Mouse (Mus musculus): ENCODE measurements at regions not wholly inside any gene's neighbourhood (a gene's known extent, or its start where the extent isn't known, plus 50 kb on each side); places are given as distances from the start of the nearest gene placed in this dataset.

DNA sequence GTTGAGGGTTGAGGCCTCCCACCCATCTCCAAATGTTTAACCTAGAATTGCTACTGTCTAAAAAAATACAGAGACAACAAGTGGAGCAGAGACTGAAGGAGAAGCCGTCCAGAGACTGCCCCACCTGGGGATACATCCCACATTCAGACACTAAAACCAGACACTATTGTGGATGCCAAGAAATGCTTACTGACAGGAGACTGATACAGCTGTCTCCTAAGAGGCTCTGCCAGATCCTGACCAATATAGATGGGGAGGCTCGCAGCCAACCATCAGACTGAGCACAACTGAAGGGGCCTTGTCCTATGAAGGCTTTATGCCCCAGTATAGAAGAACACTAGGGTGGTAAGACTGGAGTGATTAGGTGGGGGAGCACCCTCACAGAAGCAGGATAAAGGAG, 652.5 kb downstream of the Actr3 start:
- TF ChIP-seq CTCF (IDR thresholded peaks at IDR 0.05; ENCODE audit: extremely low read depth, insufficient read depth, low read length) (no peak), POLR2A (IDR thresholded peaks at IDR 0.05; ENCODE audit: extremely low read depth, insufficient read depth, low read length) (no peak)
